Mouse (Mus musculus): ENCODE measurements around the gene Vmn2r96. TPM values are rescaled to one million over a fixed set of nuclear protein-coding genes. Genes with fewer than 3 reads are reported as not detected.

The Vmn2r96 gene
- polyA plus RNA-seq, 1 experiment from 2014 or later = not detected

DNA sequence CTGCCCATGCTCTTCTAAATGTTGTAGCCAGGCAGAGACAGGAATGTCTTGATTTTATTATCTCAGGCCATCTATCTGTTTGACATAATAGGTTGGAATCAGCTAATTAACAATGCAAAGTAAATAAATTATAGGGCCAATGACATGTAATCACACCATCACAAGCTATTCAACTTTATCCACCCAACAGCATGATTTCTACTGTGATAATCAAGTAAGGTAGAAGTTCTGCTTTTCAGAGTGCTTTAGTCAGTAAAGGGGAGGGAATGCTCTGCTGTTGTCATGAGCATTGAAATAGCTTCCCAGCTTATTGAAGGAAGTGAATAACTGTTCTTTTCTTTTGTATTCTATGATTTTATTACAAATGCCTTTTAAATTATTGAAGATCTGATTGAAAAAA is 53.6 kb downstream of the Vmn2r96 start:
- H3K9me3 ChIP-seq (ENCODE audit: low read length) = no peaks in the 10 kb centered on the region
- H3K9ac ChIP-seq (replicated peaks; ENCODE audit: low read depth) = no peak overlapping the region
- H3K4me1 ChIP-seq (ENCODE audit: insufficient read depth, low read depth, low read length) = no peaks in the 10 kb centered on the region
- no peaks in the 10 kb centered on the region for H3K36me3 ChIP-seq (ENCODE audit: insufficient read depth, low read length)
- ATAC-seq (no peak), DNase-seq (ENCODE audit: low spot score) (no peak)
- H3K27ac ChIP-seq (ENCODE audit: low read length) = no peak overlapping the region
- H3K4me2 ChIP-seq (replicated peaks; ENCODE audit: low read depth, low read length) = no peak overlapping the region
- no peaks in the 10 kb centered on the region for H3K27me3 ChIP-seq (replicated peaks; ENCODE audit: insufficient read depth, low read length)
- no peak overlapping the region for H3K4me3 ChIP-seq (ENCODE audit: low read depth, low read length)
- TF ChIP-seq CTCF (IDR thresholded peaks at IDR 0.05) (no peak), EP300 (IDR thresholded peaks at IDR 0.05) (no peak)

Other genes starting within 250 kb of the Vmn2r96 start
- gene Vmn2r95, start 149.1 kb upstream of the Vmn2r96 start, polyA plus RNA-seq (2015; fragmentation: Nextera tagmentation; extraction: Ambion mirVana) = not detected in 2 replicates

All from lung, postnatal 0 days (tissue).